Comparison of ENCODE assay signal across 16 mouse cellular contexts in genomic region chr19:22953191-22953590, GRCm38 (mm10).
"Had no signal": no experiment of that assay in that cellular context is flagged by ENCODE, and none has a peak within 500 bp of the region (broad histone marks: within the 10 kb centered on the region; RNA-seq: fewer than 3 reads in every experiment).

No protein-coding gene starts in this region.

- H3K27me3 ChIP-seq: lung, embryonic 15.5 days; megakaryocyte, embryonic 14.5 days; midbrain, embryonic 13.5 days; midbrain, embryonic 15.5 days; neural tube, embryonic 12.5 days; stomach, embryonic 15.5 days had no signal

- H3K36me3 ChIP-seq: lung, embryonic 15.5 days; midbrain, embryonic 13.5 days; midbrain, embryonic 15.5 days; neural tube, embryonic 12.5 days; stomach, embryonic 15.5 days had no signal

- H3K9me3 ChIP-seq: lung, embryonic 15.5 days; midbrain, embryonic 15.5 days; neural tube, embryonic 12.5 days; stomach, embryonic 15.5 days had no signal

- H3K4me1 ChIP-seq: lung, embryonic 15.5 days; megakaryocyte, embryonic 14.5 days; midbrain, embryonic 15.5 days; neural tube, embryonic 12.5 days; stomach, embryonic 15.5 days had no signal

- H3K27ac ChIP-seq: lung, embryonic 15.5 days; macrophage; midbrain, embryonic 13.5 days; midbrain, embryonic 15.5 days; neural tube, embryonic 12.5 days; stomach, embryonic 15.5 days; stomach, postnatal 0 days had no signal

- DNase-seq: liver, postnatal 0 days; lung, adult 2 months; lung, postnatal 14 days; lung, postnatal 36 days; right cerebral cortex, postnatal 14 days; thymus, adult 2 months; thymus, postnatal 25 days; thymus, postnatal 4 days had no signal

- H3K4me3 ChIP-seq: lung, embryonic 15.5 days; megakaryocyte, embryonic 14.5 days; midbrain, embryonic 13.5 days; midbrain, embryonic 15.5 days; neural tube, embryonic 12.5 days; stomach, embryonic 15.5 days had no signal
